Mouse (Mus musculus): ENCODE measurements around the gene Cpz.

Cpz gene

GRCm38 (mm10) chr5:35524381-35524780 lies 1.1 kb downstream of the Cpz start:
- DNase-seq = no peak

GRCm38 (mm10) chr5:35523735-35524134 lies 1.8 kb downstream of the Cpz start:
- peak; percentile 47 to 52 for DNase-seq

- DNase-seq = no peak
These were observed 8.7 kb downstream of the Cpz start for GRCm38 (mm10) chr5:35516781-35517180.

GRCm38 (mm10) chr5:35510589-35510988 lies 14.9 kb downstream of the Cpz start:
- peak; percentile 48 to 50 for DNase-seq

GRCm38 (mm10) chr5:35505016-35505415 lies 20.5 kb downstream of the Cpz start:
- no peak for DNase-seq

GRCm38 (mm10) chr5:35497344-35497743 lies 28.2 kb downstream of the Cpz start:
- DNase-seq = no peak

- no peak for DNase-seq
These were observed 29.5 kb downstream of the Cpz start for GRCm38 (mm10) chr5:35495989-35496388.

- no peak for DNase-seq
These were observed 30.6 kb downstream of the Cpz start for GRCm38 (mm10) chr5:35494773-35495390.

GRCm38 (mm10) chr5:35493770-35494169 lies 31.7 kb downstream of the Cpz start:
- no peak for DNase-seq

GRCm38 (mm10) chr5:35479521-35479920 lies 46.0 kb downstream of the Cpz start:
- DNase-seq = no peak

- no peak for DNase-seq
These were observed 50.3 kb downstream of the Cpz start for GRCm38 (mm10) chr5:35475236-35475635.

DNA sequence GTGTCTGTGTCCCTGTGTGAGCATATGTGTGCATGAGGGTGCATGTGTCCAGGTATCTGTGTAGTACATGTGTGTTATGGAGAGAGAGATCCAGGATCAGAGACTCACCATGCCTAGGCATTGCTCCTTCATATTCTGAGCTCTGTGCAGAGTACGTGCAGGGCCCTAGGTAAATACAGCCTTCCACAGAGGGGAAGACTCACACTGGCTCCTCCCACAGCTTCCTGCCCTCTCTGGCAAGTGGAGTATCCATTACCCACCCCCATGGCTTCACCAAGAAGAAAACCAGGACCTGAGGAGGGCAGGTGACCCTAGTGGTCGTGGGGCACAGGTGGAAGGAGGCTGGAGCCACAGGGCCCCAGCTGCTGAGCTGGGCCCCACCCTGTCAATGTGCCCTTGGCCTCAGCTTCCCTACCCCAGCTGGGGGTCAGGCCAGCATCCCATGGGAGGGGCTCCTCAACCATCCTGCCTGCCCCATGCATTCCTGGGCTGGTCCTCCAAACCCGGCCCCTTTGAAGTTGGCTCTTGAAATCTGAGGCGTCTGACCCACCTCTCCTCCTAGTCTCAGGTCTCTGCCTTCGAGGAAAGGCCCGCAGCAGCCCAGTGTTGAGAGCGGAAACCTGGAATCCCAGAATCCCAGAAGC lies 54.5 kb downstream of the Cpz start:
- DNase-seq = no peak

DNA sequence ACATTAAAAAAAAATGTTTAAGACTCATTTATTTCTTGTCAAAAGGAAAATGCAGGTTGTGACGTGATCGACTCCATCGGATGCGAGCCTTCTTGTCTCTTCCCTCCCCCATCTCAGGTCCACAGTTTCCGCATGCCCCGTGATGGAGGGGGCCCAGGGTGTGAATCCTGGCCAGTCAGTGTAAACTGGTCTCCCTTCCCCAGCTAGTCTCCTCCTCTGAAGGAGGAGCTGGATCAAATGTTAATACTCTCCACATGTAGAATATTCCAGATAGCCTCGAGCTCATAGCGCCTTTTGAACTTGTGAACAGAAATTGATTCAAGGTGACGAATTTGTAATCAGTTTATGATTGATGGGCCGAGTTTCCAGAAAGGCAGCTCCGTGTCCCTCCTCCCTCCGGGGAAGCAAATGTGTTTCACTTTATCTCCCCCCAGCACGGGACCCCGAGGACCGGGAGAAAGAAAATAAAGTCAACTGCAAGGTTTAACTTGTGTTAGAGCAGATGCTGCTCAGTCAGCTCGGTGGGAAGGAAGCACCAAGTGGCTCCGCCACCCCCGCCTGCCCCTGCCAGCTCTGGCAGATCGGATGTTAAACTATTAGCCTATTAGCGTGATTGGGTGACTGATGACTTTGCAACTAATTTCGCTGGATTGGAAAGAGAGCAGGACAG lies 59.4 kb downstream of the Cpz start:
- no peak for DNase-seq

DNA sequence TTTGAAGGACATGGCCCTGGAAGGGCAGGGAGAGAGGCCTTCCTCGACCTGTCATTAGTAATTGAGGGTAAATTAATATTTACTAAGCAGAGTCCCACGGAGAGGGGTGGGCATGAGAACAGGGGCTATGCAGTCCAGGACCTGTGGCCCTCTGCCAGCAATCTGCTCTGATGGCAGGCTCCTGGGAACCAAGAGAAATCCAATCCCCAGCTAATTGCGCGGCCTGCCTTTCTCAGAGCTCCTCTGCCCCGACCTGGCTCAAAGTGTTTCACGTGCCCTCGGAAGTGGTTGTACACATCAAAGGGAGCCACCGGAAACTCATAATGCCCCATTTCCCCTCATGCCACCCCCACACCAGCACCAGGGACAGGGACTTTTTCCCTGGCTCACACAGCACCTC lies 63.4 kb downstream of the Cpz start:
- no peak for DNase-seq

DNA sequence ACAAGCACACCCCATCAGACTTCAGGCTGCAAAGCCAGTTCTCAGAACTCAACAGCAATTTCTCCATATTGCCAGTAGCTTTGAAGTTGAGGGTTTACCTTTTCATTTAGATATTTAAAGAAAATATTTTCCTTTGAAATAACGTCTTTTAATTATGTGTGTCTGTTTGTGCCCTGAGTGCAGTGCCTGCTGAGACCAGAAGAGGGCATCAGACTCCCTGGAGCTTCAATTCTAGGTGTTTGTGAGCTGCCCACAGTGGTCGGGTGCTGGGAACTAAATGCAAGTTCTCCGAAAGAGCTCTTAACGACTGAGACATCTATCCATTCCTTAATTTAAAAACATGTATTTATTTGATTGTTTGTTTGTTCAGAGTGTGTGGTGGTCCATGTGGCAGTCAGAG lies 65.7 kb downstream of the Cpz start:
- no peak for DNase-seq

DNA sequence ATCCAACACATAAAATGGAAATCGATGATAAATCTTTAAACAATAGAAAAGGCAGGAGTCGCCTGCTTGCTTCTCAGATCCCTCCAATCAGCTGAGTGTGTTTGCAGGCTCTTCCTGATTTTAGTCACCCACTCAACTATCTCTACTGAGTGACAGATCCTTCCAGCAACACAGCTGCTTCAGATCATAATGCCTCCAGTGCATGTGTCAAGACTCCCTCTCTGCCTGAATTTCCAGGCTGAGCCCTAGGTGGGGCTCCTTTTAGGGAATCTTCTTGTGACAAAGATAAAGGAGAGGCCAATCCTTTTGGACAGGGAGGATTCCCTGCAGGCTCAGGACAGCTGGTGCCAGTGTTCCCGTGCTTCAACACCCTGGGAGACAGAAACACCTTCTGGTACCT lies 67.2 kb downstream of the Cpz start:
- DNase-seq = no peak

GRCm38 (mm10) chr5:35457364-35457763 lies 68.1 kb downstream of the Cpz start:
- DNase-seq = no peak

DNA sequence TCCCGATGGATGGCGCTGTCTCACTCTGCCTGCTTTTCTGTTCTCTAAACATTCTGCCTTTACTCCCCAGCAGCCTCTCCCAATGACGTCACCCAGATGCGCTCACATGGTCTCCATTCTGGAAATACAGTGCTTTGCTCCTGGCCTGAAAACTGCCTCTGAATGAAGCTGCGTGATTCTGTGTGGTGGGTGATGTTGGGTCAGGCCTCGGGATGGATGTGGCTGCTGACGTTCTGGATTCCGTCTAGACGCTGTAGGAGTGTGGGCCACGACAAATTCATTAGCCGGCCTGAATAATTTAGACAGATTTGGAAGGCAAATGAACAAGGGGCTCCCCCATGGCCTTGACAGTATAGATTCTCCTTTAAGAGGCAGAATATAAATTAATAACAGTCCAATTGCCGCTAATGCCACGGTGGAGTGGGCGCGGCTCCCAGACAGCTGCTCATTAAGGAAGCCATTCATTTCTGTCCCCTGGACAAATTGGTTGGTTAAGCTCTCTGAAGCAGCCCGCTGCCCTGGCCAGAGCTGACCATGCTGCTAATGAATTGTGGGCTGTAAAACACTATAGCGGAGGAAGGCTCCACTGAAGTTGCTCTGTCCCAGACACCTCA lies 71.2 kb downstream of the Cpz start:
- DNase-seq = no peak

Measured in B cell, adult 2 months (primary cell).